Mouse (Mus musculus): ENCODE data around the gene Dnaaf5. TPM values are rescaled to one million over a fixed set of nuclear protein-coding genes. Genes with fewer than 3 reads are reported as not detected.

The Dnaaf5 gene
- polyA plus RNA-seq, 1 experiment from 2014 or later, result 4.0 TPM

DNA sequence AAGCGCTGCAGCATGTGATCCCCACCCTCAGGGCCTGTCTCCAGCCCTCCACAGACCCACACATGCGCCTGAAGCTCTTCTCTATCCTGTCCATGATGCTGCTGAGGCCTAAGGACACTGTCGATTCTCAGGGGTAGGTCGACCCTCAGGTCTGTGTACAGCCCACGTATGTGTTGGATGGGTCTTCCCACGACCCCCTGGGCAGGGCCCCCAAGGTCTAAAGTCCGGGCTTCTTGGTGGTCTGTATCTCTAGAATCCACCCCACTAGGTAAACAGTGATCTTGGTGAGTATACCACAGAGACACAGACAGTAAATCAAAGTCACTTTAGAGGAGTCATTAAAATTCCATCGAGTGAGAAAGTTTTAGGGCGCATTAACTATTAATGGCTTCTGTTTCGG lies 24.1 kb downstream of the Dnaaf5 start:
- Histone ChIP-seq H3K9ac (replicated peaks; ENCODE audit: low read length) (0 out of 2 replicates have a peak overlapping the region, but pooled peaks have one; percentile 9), H3K36me3 (ENCODE audit: control insufficient read depth, insufficient read depth, low read length) (peaks cover 75% of the 10 kb centered on the region), H3K27me3 (ENCODE audit: control insufficient read depth, insufficient read depth, low read length) (no peaks in the 10 kb centered on the region), H3K4me3 (replicated peaks; ENCODE audit: low read depth, low read length) (no peak overlapping the region), H3K27ac (replicated peaks; ENCODE audit: low read depth, low read length) (peak overlapping the region; percentile 70), H3K4me1 (ENCODE audit: control insufficient read depth, insufficient read depth, low read length) (0 out of 2 replicates have a peak, but pooled peaks cover 12% of the 10 kb centered on the region), H3K9me3 (ENCODE audit: control insufficient read depth, low read length) (no peaks in the 10 kb centered on the region), H3K4me2 (ENCODE audit: low read length) (no peak overlapping the region)
- peak; percentile 11; the same call in 1 of the 2 replicates for ATAC-seq (ENCODE audit: low FRiP score, low TSS enrichment)
- DNase-seq, result no peak
- 64% methylated on average over 10 of the region's 10 CpGs for WGBS

DNA sequence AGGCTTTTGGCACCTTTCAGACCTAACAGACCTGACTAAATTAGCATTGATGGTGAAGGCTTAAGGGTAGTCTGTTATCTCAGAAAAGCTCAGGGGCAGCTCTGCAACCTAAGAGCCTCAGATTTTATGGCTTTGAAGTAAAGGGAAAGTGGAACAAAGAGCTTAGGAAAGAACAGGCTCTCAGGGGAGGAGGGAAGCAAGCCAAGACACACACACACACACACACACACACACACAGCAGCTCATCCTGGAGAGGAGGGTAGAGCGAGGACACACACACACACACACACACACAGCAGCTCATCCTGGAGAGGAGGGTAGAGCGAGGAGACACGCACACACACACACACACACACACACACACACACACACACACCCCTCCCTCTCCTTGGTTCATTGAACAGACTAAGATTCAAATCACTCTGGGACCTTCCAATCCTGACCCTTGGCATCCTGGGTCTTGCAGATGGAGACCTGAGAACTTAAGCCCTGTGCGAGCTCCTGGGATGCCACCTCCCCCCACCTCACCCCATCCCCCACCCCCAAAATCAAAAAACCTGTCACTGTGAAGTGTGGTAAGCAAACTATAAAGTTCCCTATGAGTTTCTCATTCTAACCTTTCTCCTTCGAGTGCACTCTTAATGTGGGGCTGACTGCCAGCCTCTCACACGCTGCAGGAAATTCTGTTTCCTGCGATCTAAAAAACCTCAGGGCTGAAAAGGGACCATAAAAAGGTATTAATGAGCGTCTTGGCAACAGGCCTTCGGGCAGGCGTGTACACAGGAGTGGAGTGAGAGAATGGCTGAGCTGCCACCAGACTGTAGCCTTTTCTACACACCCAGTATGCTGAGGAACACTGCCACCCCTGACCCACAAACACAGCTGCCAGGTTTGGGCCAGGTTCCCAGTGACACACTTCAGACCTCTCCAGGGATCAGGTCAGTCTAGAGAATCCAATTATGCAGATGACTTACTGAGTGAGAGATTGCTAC lies 24.8 kb downstream of the Dnaaf5 start:
- 0 out of 2 replicates have a peak, but pooled peaks cover 12% of the 10 kb centered on the region for H3K4me1 ChIP-seq (ENCODE audit: control insufficient read depth, insufficient read depth, low read length)
- peak; percentile 76 for ATAC-seq (ENCODE audit: low FRiP score, low TSS enrichment)
- WGBS, result 51% methylated on average over 10 of the region's 10 CpGs
- no peaks in the 10 kb centered on the region for H3K9me3 ChIP-seq (ENCODE audit: control insufficient read depth, low read length)
- H3K36me3 ChIP-seq (ENCODE audit: control insufficient read depth, insufficient read depth, low read length), result peaks cover 72% of the 10 kb centered on the region
- H3K9ac ChIP-seq (replicated peaks; ENCODE audit: low read length), result no peak overlapping the region
- peak; percentile 74 for DNase-seq
- H3K4me3 ChIP-seq (replicated peaks; ENCODE audit: low read depth, low read length), result no peak overlapping the region
- H3K27ac ChIP-seq (replicated peaks; ENCODE audit: low read depth, low read length), result peak overlapping the region; percentile 70
- no peak overlapping the region for H3K4me2 ChIP-seq (ENCODE audit: low read length)
- H3K27me3 ChIP-seq (ENCODE audit: control insufficient read depth, insufficient read depth, low read length), result no peaks in the 10 kb centered on the region

DNA sequence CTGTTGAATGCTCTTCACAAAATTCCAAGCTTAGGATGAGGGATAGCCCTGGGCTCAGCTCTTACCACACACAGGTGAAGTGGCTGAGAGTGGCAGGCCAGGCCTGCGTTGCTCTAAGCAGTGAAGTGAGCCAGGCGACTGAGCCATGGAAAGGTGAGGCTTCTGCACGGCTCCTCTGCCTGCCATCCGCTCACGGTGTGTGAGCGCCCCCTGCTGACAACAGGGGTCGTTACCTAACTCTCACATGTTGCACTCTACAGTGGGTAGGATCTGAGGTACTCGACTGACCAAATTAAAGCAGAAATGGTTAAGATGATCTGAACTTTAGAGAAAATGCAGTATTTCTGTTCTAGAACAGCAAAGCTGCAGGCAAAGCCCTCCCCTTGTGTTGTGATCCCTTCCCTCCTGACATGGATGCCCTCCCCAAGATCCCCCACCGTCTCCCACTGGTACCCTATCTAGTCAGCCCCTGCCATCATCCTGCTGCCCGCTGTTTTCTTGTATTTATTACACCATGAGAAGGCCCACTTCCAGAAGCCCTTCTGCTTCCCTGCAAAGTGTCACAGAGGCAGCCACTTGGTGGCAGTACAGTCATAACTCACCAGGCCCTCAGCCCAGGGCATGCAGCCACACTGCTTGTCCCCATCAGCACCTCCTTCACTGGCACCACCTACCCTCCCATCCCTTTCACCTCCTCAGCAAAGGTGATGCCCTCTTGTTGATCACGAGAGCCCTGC lies 29.0 kb downstream of the Dnaaf5 start:
- Histone ChIP-seq H3K27me3 (ENCODE audit: control insufficient read depth, insufficient read depth, low read length) (no peaks in the 10 kb centered on the region), H3K4me1 (ENCODE audit: control insufficient read depth, insufficient read depth, low read length) (0 out of 2 replicates have a peak, but pooled peaks cover 9% of the 10 kb centered on the region), H3K4me3 (replicated peaks; ENCODE audit: low read depth, low read length) (no peak overlapping the region), H3K9me3 (ENCODE audit: control insufficient read depth, low read length) (no peaks in the 10 kb centered on the region), H3K9ac (replicated peaks; ENCODE audit: low read length) (no peak overlapping the region), H3K4me2 (ENCODE audit: low read length) (no peak overlapping the region), H3K27ac (replicated peaks; ENCODE audit: low read depth, low read length) (no peak overlapping the region), H3K36me3 (ENCODE audit: control insufficient read depth, insufficient read depth, low read length) (peaks cover 68% of the 10 kb centered on the region)
- WGBS, result 29% methylated on average over 11 of the region's 11 CpGs
- ATAC-seq (ENCODE audit: low FRiP score, low TSS enrichment) (peak; percentile 64; the same call in 1 of the 2 replicates), DNase-seq (peak; percentile 94)

DNA sequence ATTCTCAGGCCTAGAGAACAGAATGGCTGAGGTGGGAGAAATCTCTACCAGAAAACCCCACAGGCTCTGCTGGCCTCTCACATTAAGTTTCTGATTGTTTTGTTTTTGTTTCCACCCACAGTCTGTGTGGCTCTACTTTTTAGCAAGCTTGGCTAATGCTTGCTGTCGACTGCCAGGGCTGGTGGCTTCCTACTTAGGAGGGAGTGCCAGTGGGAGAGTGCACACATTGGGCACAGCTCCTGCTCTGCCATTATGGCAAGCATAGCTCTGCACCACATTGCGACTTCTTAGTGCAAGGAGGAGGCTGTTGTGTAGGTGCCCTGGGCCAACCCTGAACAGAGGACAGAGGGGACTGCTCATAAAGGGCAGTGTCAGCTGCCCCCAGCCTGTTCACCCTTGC lies 33.1 kb downstream of the Dnaaf5 start:
- ATAC-seq (ENCODE audit: low FRiP score, low TSS enrichment) (no peak), DNase-seq (no peak)
- no peak overlapping the region for H3K27ac ChIP-seq (replicated peaks; ENCODE audit: low read depth, low read length)
- H3K4me1 ChIP-seq (ENCODE audit: control insufficient read depth, insufficient read depth, low read length), result no peaks in the 10 kb centered on the region
- no peaks in the 10 kb centered on the region for H3K27me3 ChIP-seq (ENCODE audit: control insufficient read depth, insufficient read depth, low read length)
- H3K4me2 ChIP-seq (ENCODE audit: low read length), result no peak overlapping the region
- H3K4me3 ChIP-seq (replicated peaks; ENCODE audit: low read depth, low read length), result no peak overlapping the region
- H3K9ac ChIP-seq (replicated peaks; ENCODE audit: low read length), result no peak overlapping the region
- no peaks in the 10 kb centered on the region for H3K9me3 ChIP-seq (ENCODE audit: control insufficient read depth, low read length)
- peaks cover 78% of the 10 kb centered on the region for H3K36me3 ChIP-seq (ENCODE audit: control insufficient read depth, insufficient read depth, low read length)
- 94% methylated on average over 2 of the region's 2 CpGs for WGBS

DNA sequence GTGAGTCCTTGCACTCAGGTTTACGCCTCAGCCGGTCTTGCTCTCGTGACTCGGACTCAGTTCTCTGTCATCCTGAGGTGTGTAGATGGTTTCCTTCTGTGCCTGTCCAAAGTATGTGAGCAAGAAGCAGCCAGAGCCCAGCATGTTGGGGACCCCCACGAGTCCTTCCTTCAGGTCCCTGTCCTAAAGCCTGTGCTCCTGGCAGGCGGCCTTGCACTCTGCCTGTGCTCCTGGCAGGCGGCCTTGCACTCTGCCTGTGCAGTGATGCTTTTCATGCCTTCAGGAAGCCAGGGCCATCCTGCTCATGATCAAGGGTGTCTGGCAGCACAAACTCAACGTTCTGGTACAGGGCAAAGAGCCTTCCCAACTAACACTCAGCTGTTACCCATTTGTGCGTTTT lies 33.6 kb downstream of the Dnaaf5 start:
- DNase-seq (no peak), ATAC-seq (ENCODE audit: low FRiP score, low TSS enrichment) (no peak)
- H3K9me3 ChIP-seq (ENCODE audit: control insufficient read depth, low read length), result no peaks in the 10 kb centered on the region
- H3K4me3 ChIP-seq (replicated peaks; ENCODE audit: low read depth, low read length), result no peak overlapping the region
- H3K9ac ChIP-seq (replicated peaks; ENCODE audit: low read length), result no peak overlapping the region
- WGBS, result 95% methylated on average over 9 of the region's 9 CpGs
- no peak overlapping the region for H3K4me2 ChIP-seq (ENCODE audit: low read length)
- no peaks in the 10 kb centered on the region for H3K27me3 ChIP-seq (ENCODE audit: control insufficient read depth, insufficient read depth, low read length)
- no peaks in the 10 kb centered on the region for H3K4me1 ChIP-seq (ENCODE audit: control insufficient read depth, insufficient read depth, low read length)
- H3K27ac ChIP-seq (replicated peaks; ENCODE audit: low read depth, low read length), result no peak overlapping the region
- H3K36me3 ChIP-seq (ENCODE audit: control insufficient read depth, insufficient read depth, low read length), result peaks cover 74% of the 10 kb centered on the region

DNA sequence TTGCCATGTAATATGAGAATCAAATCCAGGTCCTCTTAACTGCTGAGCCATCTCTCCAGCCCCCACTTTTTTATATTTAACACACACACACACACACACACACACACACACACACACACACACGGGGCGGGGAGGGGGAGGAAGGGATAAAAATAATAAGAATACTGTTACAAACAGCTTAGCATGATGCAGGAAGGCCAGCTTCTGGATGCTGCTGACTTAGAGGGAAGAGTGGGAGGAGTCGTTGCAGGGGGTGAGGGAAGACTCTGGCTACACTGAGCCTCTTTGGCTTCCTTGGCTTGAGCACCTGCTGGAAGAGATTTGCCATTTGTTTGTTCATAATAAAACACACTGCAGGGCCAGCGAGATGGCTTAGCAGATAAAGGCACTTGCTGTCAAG lies 34.9 kb downstream of the Dnaaf5 start:
- Histone ChIP-seq H3K4me2 (ENCODE audit: low read length) (no peak overlapping the region), H3K27me3 (ENCODE audit: control insufficient read depth, insufficient read depth, low read length) (no peaks in the 10 kb centered on the region), H3K36me3 (ENCODE audit: control insufficient read depth, insufficient read depth, low read length) (peaks cover 70% of the 10 kb centered on the region), H3K27ac (replicated peaks; ENCODE audit: low read depth, low read length) (no peak overlapping the region), H3K9me3 (ENCODE audit: control insufficient read depth, low read length) (no peaks in the 10 kb centered on the region), H3K4me1 (ENCODE audit: control insufficient read depth, insufficient read depth, low read length) (no peaks in the 10 kb centered on the region), H3K9ac (replicated peaks; ENCODE audit: low read length) (no peak overlapping the region), H3K4me3 (replicated peaks; ENCODE audit: low read depth, low read length) (no peak overlapping the region)
- ATAC-seq (ENCODE audit: low FRiP score, low TSS enrichment) (no peak), DNase-seq (no peak)
- 90% methylated on average over 4 of the region's 4 CpGs for WGBS

DNA sequence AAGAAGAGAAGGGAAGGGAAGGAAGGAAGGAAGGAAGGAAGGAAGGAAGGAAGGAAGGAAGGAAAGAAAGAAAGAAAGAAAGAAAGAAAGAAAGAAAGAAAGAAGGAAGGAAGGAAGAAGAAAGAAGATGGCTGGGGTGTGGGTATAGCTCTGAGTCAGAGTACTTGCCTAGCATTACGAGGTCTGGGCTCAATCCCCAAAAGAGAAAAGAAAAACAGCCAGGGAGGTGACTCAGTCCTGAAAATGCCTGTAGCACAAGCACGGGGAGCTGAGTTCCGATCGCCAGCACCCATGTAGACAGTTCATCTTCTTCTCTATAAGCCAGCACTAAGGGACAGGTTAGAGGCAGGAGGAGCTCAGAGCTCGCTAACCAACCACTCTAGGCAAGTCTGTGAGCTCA lies 39.7 kb downstream of the Dnaaf5 start:
- Histone ChIP-seq H3K27ac (replicated peaks; ENCODE audit: low read depth, low read length) (no peak overlapping the region), H3K9ac (replicated peaks; ENCODE audit: low read length) (no peak overlapping the region), H3K4me3 (replicated peaks; ENCODE audit: low read depth, low read length) (no peak overlapping the region), H3K36me3 (ENCODE audit: control insufficient read depth, insufficient read depth, low read length) (peaks cover 32% of the 10 kb centered on the region), H3K27me3 (ENCODE audit: control insufficient read depth, insufficient read depth, low read length) (no peaks in the 10 kb centered on the region), H3K4me2 (ENCODE audit: low read length) (no peak overlapping the region), H3K9me3 (ENCODE audit: control insufficient read depth, low read length) (no peaks in the 10 kb centered on the region), H3K4me1 (ENCODE audit: control insufficient read depth, insufficient read depth, low read length) (no peaks in the 10 kb centered on the region)
- no peak for DNase-seq
- no peak for ATAC-seq (ENCODE audit: low FRiP score, low TSS enrichment)
- 94% methylated on average over 5 of the region's 5 CpGs for WGBS

DNA sequence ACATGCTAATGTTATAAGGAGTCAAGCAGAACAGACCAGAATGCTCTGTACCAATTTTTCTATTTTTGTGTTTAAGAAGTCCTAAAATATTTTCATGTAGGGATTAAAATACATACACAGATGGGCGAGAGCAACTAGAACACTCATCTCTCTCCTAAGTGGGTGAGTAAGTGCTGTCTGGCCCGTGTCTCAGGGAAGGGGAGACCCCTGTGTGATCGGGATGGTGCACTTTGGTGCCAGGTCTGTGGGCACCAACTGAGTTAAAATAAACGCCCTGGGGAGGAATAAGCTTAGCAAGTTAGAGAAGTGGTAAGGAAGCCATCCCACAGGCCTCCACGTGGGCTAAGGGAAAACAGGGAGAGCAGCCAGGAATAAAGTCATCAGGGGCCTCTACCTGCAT lies 40.9 kb downstream of the Dnaaf5 start:
- 79% methylated on average over 5 of the region's 5 CpGs for WGBS
- no peak overlapping the region for H3K4me2 ChIP-seq (ENCODE audit: low read length)
- peaks cover 20% of the 10 kb centered on the region for H3K36me3 ChIP-seq (ENCODE audit: control insufficient read depth, insufficient read depth, low read length)
- no peaks in the 10 kb centered on the region for H3K9me3 ChIP-seq (ENCODE audit: control insufficient read depth, low read length)
- H3K9ac ChIP-seq (replicated peaks; ENCODE audit: low read length), result no peak overlapping the region
- H3K27me3 ChIP-seq (ENCODE audit: control insufficient read depth, insufficient read depth, low read length), result no peaks in the 10 kb centered on the region
- DNase-seq (no peak), ATAC-seq (ENCODE audit: low FRiP score, low TSS enrichment) (no peak)
- no peak overlapping the region for H3K4me3 ChIP-seq (replicated peaks; ENCODE audit: low read depth, low read length)
- no peaks in the 10 kb centered on the region for H3K4me1 ChIP-seq (ENCODE audit: control insufficient read depth, insufficient read depth, low read length)
- H3K27ac ChIP-seq (replicated peaks; ENCODE audit: low read depth, low read length), result no peak overlapping the region
